Mouse (Mus musculus) MEL (cell line): ENCODE measurements around the gene Mical3.

Experiments
- KAT2A ChIP-seq: conservative IDR thresholded peaks from 2 replicates; pipeline ENCODE4 v1.6.1; 2012; ENCODE audit warnings: low read depth, low read length, improper control_type of control experiment, inconsistent platforms
- RAD21 ChIP-seq: IDR thresholded peaks from 2 replicates; pipeline ENCODE4 v1.6.1; 2011; ENCODE audit warnings: mild to moderate bottlenecking, low read depth, low read length, improper control_type of control experiment

DNA sequence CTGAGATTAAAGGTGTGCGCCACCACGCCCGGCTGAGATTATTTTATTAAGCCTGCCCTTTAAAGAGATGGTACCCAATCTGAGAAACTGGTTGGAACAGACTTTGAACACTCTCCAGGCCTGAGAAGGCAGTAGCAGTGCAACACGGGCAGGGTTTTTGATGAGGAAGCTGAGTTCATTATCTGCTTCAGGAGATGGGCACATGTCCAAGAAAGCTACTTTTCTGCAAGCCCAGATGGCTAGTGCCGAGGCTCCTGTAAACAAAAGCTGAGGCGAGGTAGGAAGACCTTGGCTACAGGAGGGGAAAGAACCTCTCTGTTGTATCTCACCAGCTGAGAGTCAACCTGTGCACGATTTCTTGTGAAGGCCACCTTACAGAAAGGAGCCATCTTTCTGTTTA, 11.5 kb upstream of the Mical3 start:
- no peak for TF ChIP-seq RAD21
- no peak for TF ChIP-seq KAT2A
